Comparison of ENCODE assay signal across 9 mouse cellular contexts in the genomic region with DNA sequence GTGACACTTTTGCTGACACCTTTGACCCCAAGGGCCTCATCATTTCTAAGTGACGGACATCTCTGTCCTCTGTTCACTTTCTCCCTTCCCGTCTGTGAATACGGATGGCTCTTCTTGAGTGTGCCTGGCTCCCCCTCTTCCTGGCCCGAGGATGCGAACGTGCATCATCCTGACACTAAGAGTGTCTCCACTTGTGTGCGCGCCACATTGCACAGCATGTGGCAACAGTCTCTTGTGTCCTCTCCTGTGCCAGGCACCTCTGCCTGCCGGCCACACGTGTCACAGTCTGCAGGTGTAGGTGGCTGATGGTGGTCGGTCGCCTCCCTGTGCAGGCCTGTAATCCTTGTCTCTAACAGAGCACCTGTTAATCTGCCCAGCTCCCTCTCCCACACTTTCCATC. TPM values are rescaled to one million over a fixed set of nuclear protein-coding genes. Genes with fewer than 3 reads are reported as not detected.
DNase-seq lines count a peak whose midpoint lies in the region; ATAC-seq lines count a peak whose summit lies in the region.
"Had no signal": no experiment of that assay in that cellular context is flagged by ENCODE, and none has a peak within 500 bp of the region (broad histone marks: within the 10 kb centered on the region; RNA-seq: fewer than 3 reads in every experiment).

No protein-coding gene starts in this region.

- peak overlapping the region; percentile 92 for H3K27ac ChIP-seq in kidney, embryonic 16.5 days (ENCODE audit: low read length)
- peak overlapping the region; percentile 75 for H3K27ac ChIP-seq in embryonic facial prominence, embryonic 10.5 days (replicated peaks)
- H3K27ac ChIP-seq in hindbrain, embryonic 15.5 days (replicated peaks), result peak overlapping the region; percentile 75
- peak overlapping the region; percentile 77 for H3K27ac ChIP-seq in midbrain, embryonic 16.5 days (ENCODE audit: low read length)

- DNase-seq in kidney, postnatal 36 days, result no peak
- DNase-seq in embryonic facial prominence, embryonic 10.5 days (ENCODE audit: low spot score), result no peak
- DNase-seq in cerebellum, adult 8-10 months, result no peak
- DNase-seq in urinary bladder, postnatal 36 days (ENCODE audit: low spot score in 2 of 2), result no peak

- H3K4me1 ChIP-seq in kidney, embryonic 16.5 days (ENCODE audit: insufficient read depth, low read length), result peaks cover 38% of the 10 kb centered on the region
- H3K4me1 ChIP-seq in embryonic facial prominence, embryonic 10.5 days, result peaks cover 53% of the 10 kb centered on the region
- H3K4me1 ChIP-seq in hindbrain, embryonic 15.5 days (replicated peaks), result peaks cover 39% of the 10 kb centered on the region
- peaks cover 19% of the 10 kb centered on the region for H3K4me1 ChIP-seq in midbrain, embryonic 16.5 days (ENCODE audit: control insufficient read depth, insufficient read depth, low read length)

- H3K9me3 ChIP-seq in kidney, embryonic 16.5 days (ENCODE audit: low read length), result no peaks in the 10 kb centered on the region
- H3K9me3 ChIP-seq in embryonic facial prominence, embryonic 10.5 days, result no peaks in the 10 kb centered on the region
- H3K9me3 ChIP-seq in hindbrain, embryonic 15.5 days, result no peaks in the 10 kb centered on the region
- no peaks in the 10 kb centered on the region for H3K9me3 ChIP-seq in midbrain, embryonic 16.5 days (replicated peaks; ENCODE audit: control insufficient read depth, low read length, poor library complexity, severe bottlenecking)

- no peak for ATAC-seq in kidney, embryonic 16.5 days (ENCODE audit: low FRiP score, low TSS enrichment)
- no peak for ATAC-seq in hindbrain, embryonic 15.5 days (ENCODE audit: low FRiP score, low read depth)
- ATAC-seq in midbrain, embryonic 16.5 days, result no peak
- no peak for ATAC-seq in cerebellum, adult (ENCODE audit: insufficient number of reproducible peaks, low FRiP score, low TSS enrichment)
- ATAC-seq: lung, postnatal 0 days had no signal

- H3K4me3 ChIP-seq in kidney, embryonic 16.5 days (ENCODE audit: low read length), result peak overlapping the region; percentile 33; the same call in 1 of the 2 replicates
- H3K4me3 ChIP-seq in embryonic facial prominence, embryonic 10.5 days, result peak overlapping the region; percentile 97; the same call in 1 of the 2 replicates
- no peak overlapping the region; the same call in 1 of the 2 replicates for H3K4me3 ChIP-seq in hindbrain, embryonic 15.5 days
- no peak overlapping the region for H3K4me3 ChIP-seq in midbrain, embryonic 16.5 days (ENCODE audit: low read depth, low read length)

- H3K27me3 ChIP-seq in kidney, embryonic 16.5 days (ENCODE audit: insufficient read depth, low read length), result no peaks in the 10 kb centered on the region
- H3K27me3 ChIP-seq in embryonic facial prominence, embryonic 10.5 days (replicated peaks; ENCODE audit: low read depth, poor library complexity, severe bottlenecking), result no peaks in the 10 kb centered on the region
- no peaks in the 10 kb centered on the region for H3K27me3 ChIP-seq in hindbrain, embryonic 15.5 days
- no peaks in the 10 kb centered on the region for H3K27me3 ChIP-seq in midbrain, embryonic 16.5 days (ENCODE audit: control insufficient read depth, insufficient read depth, low read depth, low read length)

- peak overlapping the region; percentile 43 for H3K9ac ChIP-seq in kidney, embryonic 16.5 days (replicated peaks; ENCODE audit: low read length)
- peak overlapping the region; percentile 24; the same call in 1 of the 2 replicates for H3K9ac ChIP-seq in hindbrain, embryonic 15.5 days
- peak overlapping the region; percentile 36 for H3K9ac ChIP-seq in midbrain, embryonic 16.5 days (ENCODE audit: low read depth, low read length)

- peaks cover 17% of the 10 kb centered on the region for H3K36me3 ChIP-seq in kidney, embryonic 16.5 days (ENCODE audit: insufficient read depth, low read length)
- peaks cover 36% of the 10 kb centered on the region for H3K36me3 ChIP-seq in embryonic facial prominence, embryonic 10.5 days (replicated peaks)
- H3K36me3 ChIP-seq in hindbrain, embryonic 15.5 days, result no peaks in the 10 kb centered on the region
- no peaks in the 10 kb centered on the region for H3K36me3 ChIP-seq in midbrain, embryonic 16.5 days (ENCODE audit: control insufficient read depth, insufficient read depth, low read length)

- WGBS in kidney, embryonic 16.5 days, result 26% methylated on average over 12 of the region's 12 CpGs
- WGBS in embryonic facial prominence, embryonic 10.5 days, result 46% methylated on average over 12 of the region's 12 CpGs
- 19% methylated on average over 12 of the region's 12 CpGs for WGBS in hindbrain, embryonic 15.5 days
- 27% methylated on average over 12 of the region's 12 CpGs for WGBS in midbrain, embryonic 16.5 days

- H3K4me2 ChIP-seq in kidney, embryonic 16.5 days (replicated peaks; ENCODE audit: low read depth, low read length), result peak overlapping the region; percentile 53
- H3K4me2 ChIP-seq in hindbrain, embryonic 15.5 days, result peak overlapping the region; percentile 45
- peak overlapping the region; percentile 39 for H3K4me2 ChIP-seq in midbrain, embryonic 16.5 days (ENCODE audit: low read length)

RNA-seq across cellular contexts. Expression of gene Chd3, which starts 2.4 kb away (rescaled TPM):
- polyA plus RNA-seq in kidney, embryonic 16.5 days (2015; fragmentation: Nextera tagmentation; extraction: Ambion mirVana), result 58.6 and 67.2 TPM in 2 replicates
- 46.2 and 55.9 TPM in 2 replicates for polyA plus RNA-seq in embryonic facial prominence, embryonic 10.5 days (2016; fragmentation: Nextera tagmentation; extraction: Ambion mirVana)
- polyA plus RNA-seq in hindbrain, embryonic 15.5 days (2015; fragmentation: Nextera tagmentation; extraction: Ambion mirVana), result 83.5 and 83.7 TPM in 2 replicates
- polyA plus RNA-seq in midbrain, embryonic 16.5 days (2015; fragmentation: Nextera tagmentation; extraction: Ambion mirVana), result 82.8 and 86.1 TPM in 2 replicates

RNA-seq across cellular contexts. Expression of gene Naa38, which starts 23.7 kb away (rescaled TPM):
- 142 and 150 TPM in 2 replicates for polyA plus RNA-seq in kidney, embryonic 16.5 days (2015; fragmentation: Nextera tagmentation; extraction: Ambion mirVana)
- polyA plus RNA-seq in embryonic facial prominence, embryonic 10.5 days (2016; fragmentation: Nextera tagmentation; extraction: Ambion mirVana), result 136 and 137 TPM in 2 replicates
- polyA plus RNA-seq in hindbrain, embryonic 15.5 days (2015; fragmentation: Nextera tagmentation; extraction: Ambion mirVana), result 109 and 121 TPM in 2 replicates
- polyA plus RNA-seq in midbrain, embryonic 16.5 days (2015; fragmentation: Nextera tagmentation; extraction: Ambion mirVana), result 86.2 and 89.6 TPM in 2 replicates

RNA-seq across cellular contexts. Expression of gene Cyb5d1, which starts 23.8 kb away (rescaled TPM):
- 34.0 and 37.3 TPM in 2 replicates for polyA plus RNA-seq in kidney, embryonic 16.5 days (2015; fragmentation: Nextera tagmentation; extraction: Ambion mirVana)
- polyA plus RNA-seq in embryonic facial prominence, embryonic 10.5 days (2016; fragmentation: Nextera tagmentation; extraction: Ambion mirVana), result 49.3 and 50.2 TPM in 2 replicates
- 30.6 and 33.5 TPM in 2 replicates for polyA plus RNA-seq in hindbrain, embryonic 15.5 days (2015; fragmentation: Nextera tagmentation; extraction: Ambion mirVana)
- 27.1 and 28.9 TPM in 2 replicates for polyA plus RNA-seq in midbrain, embryonic 16.5 days (2015; fragmentation: Nextera tagmentation; extraction: Ambion mirVana)

RNA-seq across cellular contexts. Expression of gene Tmem88, which starts 26.4 kb away (rescaled TPM):
- polyA plus RNA-seq in kidney, embryonic 16.5 days (2015; fragmentation: Nextera tagmentation; extraction: Ambion mirVana), result 46.5 and 47.7 TPM in 2 replicates
- polyA plus RNA-seq in embryonic facial prominence, embryonic 10.5 days (2016; fragmentation: Nextera tagmentation; extraction: Ambion mirVana), result 19.8 and 23.1 TPM in 2 replicates
- 6.8 and 7.2 TPM in 2 replicates for polyA plus RNA-seq in hindbrain, embryonic 15.5 days (2015; fragmentation: Nextera tagmentation; extraction: Ambion mirVana)
- 5.2 and 5.9 TPM in 2 replicates for polyA plus RNA-seq in midbrain, embryonic 16.5 days (2015; fragmentation: Nextera tagmentation; extraction: Ambion mirVana)

RNA-seq across cellular contexts. Expression of gene Rnf227, which starts 31.3 kb away (rescaled TPM):
- polyA plus RNA-seq in kidney, embryonic 16.5 days (2015; fragmentation: Nextera tagmentation; extraction: Ambion mirVana), result 16.4 and 17.8 TPM in 2 replicates
- 18.7 and 18.8 TPM in 2 replicates for polyA plus RNA-seq in embryonic facial prominence, embryonic 10.5 days (2016; fragmentation: Nextera tagmentation; extraction: Ambion mirVana)
- polyA plus RNA-seq in hindbrain, embryonic 15.5 days (2015; fragmentation: Nextera tagmentation; extraction: Ambion mirVana), result 221 and 228 TPM in 2 replicates
- polyA plus RNA-seq in midbrain, embryonic 16.5 days (2015; fragmentation: Nextera tagmentation; extraction: Ambion mirVana), result 297 and 334 TPM in 2 replicates

Comparison
In these comparisons a context has a peak if more than half of its experiments do, and no peak if none do; other contexts are left out.
1. H3K4me3 ChIP-seq: peak in kidney, embryonic 16.5 days (single experiment) and embryonic facial prominence, embryonic 10.5 days (single experiment); none in hindbrain, embryonic 15.5 days (single experiment) and midbrain, embryonic 16.5 days (single experiment).
2. Peak in every context shown above with its lines, with median percentiles within 50 percentile points of each other: H3K27ac ChIP-seq, H3K4me2 ChIP-seq and H3K9ac ChIP-seq.